Mouse (Mus musculus) kidney, embryonic 16.5 days (tissue): ENCODE data around the gene Clstn2. TPM values are rescaled to one million over a fixed set of nuclear protein-coding genes. Genes with fewer than 3 reads are reported as not detected.

Experiments
- ATAC-seq: fragments of 200-750 bp; cut with Nextera tagmentation; 2 replicates; pipeline ENCODE4 v1.8.0; 2017; ENCODE audit warnings: moderate TSS enrichment; ENCODE audit not compliant: low FRiP score, low TSS enrichment
- H3K27ac ChIP-seq: fragments of 300-500 bp; sonication (generic); 2 replicates; pipeline ENCODE4 v1.5.1; 2014; ENCODE audit warnings: low read length
- H3K27me3 ChIP-seq: fragments of 300-500 bp; sonication (generic); 2 replicates; pipeline ENCODE4 v1.6.1; 2014; ENCODE audit warnings: low read length, control low read depth, mixed read lengths; ENCODE audit not compliant: insufficient read depth
- H3K36me3 ChIP-seq: fragments of 300-500 bp; sonication (generic); 2 replicates; pipeline ENCODE4 v1.6.1; 2014; ENCODE audit warnings: low read length, control low read depth, mixed read lengths; ENCODE audit not compliant: insufficient read depth
- H3K4me1 ChIP-seq: fragments of 300-500 bp; sonication (generic); 2 replicates; pipeline ENCODE4 v1.6.1; 2014; ENCODE audit warnings: low read length, control low read depth, mixed read lengths; ENCODE audit not compliant: insufficient read depth
- H3K4me2 ChIP-seq: fragments of 300-500 bp; sonication (generic); replicated peaks from 2 replicates; pipeline ENCODE4 v1.6.1; 2014; ENCODE audit warnings: low read depth, low read length
- H3K4me3 ChIP-seq: fragments of 300-500 bp; sonication (generic); 2 replicates; pipeline ENCODE4 v1.5.1; 2014; ENCODE audit warnings: mild to moderate bottlenecking, low read length
- H3K9ac ChIP-seq: fragments of 300-500 bp; sonication (generic); replicated peaks from 2 replicates; pipeline ENCODE4 v1.6.1; 2014; ENCODE audit warnings: low read length
- H3K9me3 ChIP-seq: fragments of 300-500 bp; sonication (generic); 2 replicates; pipeline ENCODE4 v1.6.1; 2016; ENCODE audit warnings: low read length, control low read depth
- WGBS: fragments of 180-500 bp; shearing (Covaris S2); extraction: QIAGEN DNeasy Blood & Tissue Kit; methylation state at CpG from one replicate; pipeline ENCODE4 v1.1.7; 2014; 5-methylcytosine and 5-hydroxymethylcytosine counted together
- polyA plus RNA-seq: library from polyadenylated mRNA; unstranded; fragments of >200 nt; fragmentation: Nextera tagmentation; extraction: Ambion mirVana; gene quantifications from 2 replicates; pipeline ENCODE4 v1.2.1, GENCODE M21; 2015

Clstn2 gene
- polyA plus RNA-seq, 1 experiment from 2014 or later = 1.5 TPM

GRCm38 (mm10) chr9:98023069-98023468 lies 9.9 kb downstream of the Clstn2 start:
- Histone ChIP-seq H3K27me3 (no peaks in the 10 kb centered on the region), H3K4me3 (no peak overlapping the region), H3K4me2 (no peak overlapping the region), H3K9ac (no peak overlapping the region), H3K9me3 (no peaks in the 10 kb centered on the region), H3K27ac (no peak overlapping the region), H3K36me3 (no peaks in the 10 kb centered on the region), H3K4me1 (no peaks in the 10 kb centered on the region)
- ATAC-seq = no peak
- WGBS = 86% methylated on average over 11 of the region's 11 CpGs

GRCm38 (mm10) chr9:98019876-98020275 lies 13.1 kb downstream of the Clstn2 start:
- Histone ChIP-seq H3K4me3 (no peak overlapping the region), H3K4me1 (no peaks in the 10 kb centered on the region), H3K27ac (no peak overlapping the region), H3K4me2 (no peak overlapping the region), H3K9me3 (no peaks in the 10 kb centered on the region), H3K27me3 (no peaks in the 10 kb centered on the region), H3K9ac (no peak overlapping the region), H3K36me3 (no peaks in the 10 kb centered on the region)
- 75% methylated on average over 2 of the region's 2 CpGs for WGBS
- ATAC-seq = no peak

- no peak overlapping the region for H3K4me2 ChIP-seq
- no peak overlapping the region for H3K9ac ChIP-seq
- WGBS = 82% methylated on average over 5 of the region's 5 CpGs
- H3K36me3 ChIP-seq = no peaks in the 10 kb centered on the region
- H3K27ac ChIP-seq = no peak overlapping the region
- H3K4me1 ChIP-seq = no peaks in the 10 kb centered on the region
- ATAC-seq = no peak
- no peaks in the 10 kb centered on the region for H3K9me3 ChIP-seq
- H3K4me3 ChIP-seq = no peak overlapping the region
- no peaks in the 10 kb centered on the region for H3K27me3 ChIP-seq
Measured at GRCm38 (mm10) chr9:98018687-98019086, 14.3 kb downstream of the Clstn2 start.

DNA sequence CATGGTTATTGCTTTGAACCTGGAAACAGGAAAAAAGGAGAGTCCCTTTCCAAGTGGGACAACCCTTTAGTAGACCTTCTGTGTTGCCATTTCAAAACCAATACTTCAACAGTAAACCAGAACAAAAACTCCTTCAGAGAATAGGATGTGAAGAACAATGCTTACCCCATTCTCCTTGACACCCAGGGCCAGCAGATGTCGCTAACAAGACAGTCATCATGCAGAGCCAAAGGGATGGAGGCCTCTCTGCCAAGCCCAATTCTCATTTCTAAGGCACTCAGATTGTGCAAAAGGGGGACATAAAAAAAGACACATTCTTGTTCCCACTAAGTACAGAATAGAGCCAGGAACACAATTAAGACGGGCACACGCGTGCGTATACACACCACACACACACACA lies 16.4 kb downstream of the Clstn2 start:
- no peak for ATAC-seq
- Histone ChIP-seq H3K4me2 (no peak overlapping the region), H3K9ac (no peak overlapping the region), H3K9me3 (no peaks in the 10 kb centered on the region), H3K4me3 (no peak overlapping the region), H3K4me1 (no peaks in the 10 kb centered on the region), H3K27me3 (no peaks in the 10 kb centered on the region), H3K27ac (no peak overlapping the region), H3K36me3 (no peaks in the 10 kb centered on the region)
- 90% methylated on average over 5 of the region's 5 CpGs for WGBS

DNA sequence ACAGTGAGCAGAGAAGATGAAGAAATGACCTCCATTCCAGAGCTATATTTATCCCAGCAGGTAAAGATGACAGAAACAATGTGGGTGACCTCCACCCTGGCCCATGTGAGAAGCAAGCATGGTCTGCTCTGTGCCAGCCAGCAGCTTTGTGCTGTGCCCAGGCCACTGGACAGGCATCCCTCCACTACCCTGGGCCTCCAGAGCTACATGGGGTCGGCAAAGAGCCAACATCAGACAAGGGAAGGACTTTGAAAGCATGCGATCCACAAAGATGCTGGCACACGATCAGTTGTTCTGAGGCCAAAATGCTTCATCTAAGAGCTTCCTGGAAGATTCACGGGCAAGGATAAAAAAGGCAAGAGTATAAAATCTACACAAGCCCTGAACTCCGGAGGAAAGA lies 36.6 kb downstream of the Clstn2 start:
- Histone ChIP-seq H3K4me3 (no peak overlapping the region), H3K9ac (no peak overlapping the region), H3K4me2 (no peak overlapping the region), H3K36me3 (no peaks in the 10 kb centered on the region), H3K27ac (no peak overlapping the region), H3K27me3 (no peaks in the 10 kb centered on the region), H3K4me1 (no peaks in the 10 kb centered on the region), H3K9me3 (no peaks in the 10 kb centered on the region)
- no peak for ATAC-seq
- 81% methylated on average over 5 of the region's 5 CpGs for WGBS

DNA sequence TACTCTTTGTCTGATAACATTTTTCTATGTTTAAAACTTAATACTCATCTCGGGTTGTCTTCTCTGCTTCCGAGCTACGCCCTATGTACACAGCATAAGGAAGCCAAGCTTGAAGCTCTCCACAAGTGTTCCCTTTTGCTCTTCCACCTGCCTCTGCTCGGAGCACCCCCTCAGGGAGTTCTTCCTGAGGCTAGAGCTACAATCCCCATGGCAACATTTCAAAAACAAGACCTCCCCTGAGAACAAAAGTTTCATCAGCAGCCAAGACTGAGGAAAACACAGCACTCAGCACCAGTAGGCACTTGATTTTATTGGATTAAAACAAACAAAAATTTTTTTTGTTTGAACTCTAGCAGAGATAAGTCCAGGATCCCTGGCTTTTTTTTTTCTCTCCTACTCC lies 37.3 kb downstream of the Clstn2 start:
- Histone ChIP-seq H3K4me2 (no peak overlapping the region), H3K4me1 (no peaks in the 10 kb centered on the region), H3K27ac (no peak overlapping the region)

GRCm38 (mm10) chr9:97992131-97992530 lies 40.9 kb downstream of the Clstn2 start:
- H3K36me3 ChIP-seq = no peaks in the 10 kb centered on the region
- H3K27ac ChIP-seq = no peak overlapping the region
- no peaks in the 10 kb centered on the region for H3K9me3 ChIP-seq
- no peak overlapping the region for H3K4me3 ChIP-seq
- H3K27me3 ChIP-seq = no peaks in the 10 kb centered on the region
- 70% methylated on average over 4 of the region's 4 CpGs for WGBS
- no peak for ATAC-seq
- no peak overlapping the region for H3K4me2 ChIP-seq
- H3K4me1 ChIP-seq = no peaks in the 10 kb centered on the region
- H3K9ac ChIP-seq = no peak overlapping the region

More for the DNA sequence above, 37.3 kb downstream of the Clstn2 start:
- WGBS = 54% methylated on average over 4 of the region's 4 CpGs
- ATAC-seq = no peak
- Histone ChIP-seq H3K9ac (no peak overlapping the region), H3K36me3 (no peaks in the 10 kb centered on the region), H3K27me3 (no peaks in the 10 kb centered on the region), H3K9me3 (no peaks in the 10 kb centered on the region), H3K4me3 (no peak overlapping the region)

- H3K27me3 ChIP-seq = no peaks in the 10 kb centered on the region
- H3K4me2 ChIP-seq = no peak overlapping the region
- ATAC-seq = no peak
- no peak overlapping the region for H3K27ac ChIP-seq
- H3K4me1 ChIP-seq = no peaks in the 10 kb centered on the region
- WGBS = 90% methylated on average over 3 of the region's 3 CpGs
- H3K9ac ChIP-seq = no peak overlapping the region
- H3K36me3 ChIP-seq = no peaks in the 10 kb centered on the region
- H3K9me3 ChIP-seq = no peaks in the 10 kb centered on the region
- H3K4me3 ChIP-seq = no peak overlapping the region
Measured at GRCm38 (mm10) chr9:97977339-97977738, 55.6 kb downstream of the Clstn2 start.

DNA sequence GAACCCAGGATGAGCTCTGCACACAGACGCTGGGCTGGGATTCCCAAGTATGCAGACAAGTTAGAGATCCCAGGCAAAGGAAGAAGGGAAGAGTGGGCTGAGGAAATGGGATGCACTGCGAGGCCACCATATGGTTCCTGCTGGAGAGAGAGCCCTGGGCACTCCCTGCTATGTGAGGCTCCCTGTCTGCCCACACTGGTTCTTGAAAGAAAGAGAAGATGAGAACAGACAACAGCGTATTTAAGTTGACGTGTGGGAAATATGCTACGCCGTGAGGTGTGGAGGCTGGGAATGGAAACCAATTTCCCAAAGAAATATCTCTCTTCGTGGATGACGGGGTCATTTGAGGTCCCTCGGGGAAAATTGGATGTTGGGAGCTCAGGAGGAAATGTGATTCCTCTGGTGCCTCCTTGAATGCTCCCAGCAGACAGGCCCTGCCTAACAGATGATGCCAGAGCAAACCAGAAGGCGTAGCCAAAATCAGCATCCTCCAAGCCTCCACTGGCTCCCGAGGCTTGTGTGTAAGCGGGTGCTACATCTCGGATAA lies 58.1 kb downstream of the Clstn2 start:
- no peak for ATAC-seq
- no peaks in the 10 kb centered on the region for H3K4me1 ChIP-seq
- H3K9ac ChIP-seq = no peak overlapping the region
- WGBS = 62% methylated on average over 13 of the region's 13 CpGs
- H3K9me3 ChIP-seq = no peaks in the 10 kb centered on the region
- no peak overlapping the region for H3K4me3 ChIP-seq
- H3K27ac ChIP-seq = no peak overlapping the region
- H3K36me3 ChIP-seq = no peaks in the 10 kb centered on the region
- no peak overlapping the region for H3K4me2 ChIP-seq
- H3K27me3 ChIP-seq = no peaks in the 10 kb centered on the region

DNA sequence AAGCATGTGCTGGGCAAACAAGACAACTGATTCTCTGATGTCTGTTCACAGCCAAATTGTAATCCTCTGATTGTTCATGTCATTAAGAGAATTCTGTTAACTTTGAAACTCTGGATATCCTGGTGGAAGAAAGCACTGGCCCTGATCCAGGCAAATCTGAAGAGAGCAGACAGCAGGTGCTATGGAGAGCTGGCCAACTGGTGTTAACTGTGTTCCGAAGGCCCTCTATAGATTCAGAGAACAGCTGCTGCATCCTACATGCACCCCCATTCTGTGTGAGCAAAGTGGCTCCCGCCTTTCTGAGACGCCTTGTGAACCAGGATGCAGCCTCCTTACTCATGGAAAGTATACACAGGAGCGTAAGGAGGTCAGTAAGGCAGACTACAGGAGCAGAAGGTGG lies 66.3 kb downstream of the Clstn2 start:
- Histone ChIP-seq H3K27me3 (no peaks in the 10 kb centered on the region), H3K27ac (no peak overlapping the region), H3K9ac (no peak overlapping the region), H3K4me2 (no peak overlapping the region), H3K4me1 (no peaks in the 10 kb centered on the region), H3K4me3 (no peak overlapping the region), H3K9me3 (no peaks in the 10 kb centered on the region), H3K36me3 (no peaks in the 10 kb centered on the region)
- ATAC-seq = no peak
- WGBS = 89% methylated on average over 4 of the region's 4 CpGs
